Mouse (Mus musculus): ENCODE data around the gene Ubap2l.
A peak's percentile ranks its signal among the peaks of the same experiment; 100 is the strongest.

Gene Ubap2l

GRCm38 (mm10) chr3:90065553-90065952 lies 13.1 kb upstream of the Ubap2l start:
- peak; percentile 49 for DNase-seq

DNA sequence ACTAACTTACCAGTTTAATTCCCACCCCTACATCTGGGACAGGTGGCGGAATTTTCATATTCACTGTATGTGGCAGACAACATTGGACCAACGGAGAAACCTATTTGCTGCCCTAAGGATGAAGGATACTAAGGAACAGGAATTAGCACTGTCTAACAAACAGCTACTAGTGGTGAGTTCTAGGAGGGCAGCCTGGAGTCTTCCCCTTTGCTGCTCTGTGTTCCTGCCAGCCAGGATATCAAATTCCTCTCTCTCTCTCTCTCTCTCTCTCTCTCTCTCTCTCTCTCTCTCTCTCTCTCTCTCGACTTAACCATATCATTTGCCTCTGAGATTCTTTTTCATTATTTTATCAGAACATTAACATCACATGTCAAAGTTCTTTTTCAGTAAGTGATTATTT lies 12.0 kb upstream of the Ubap2l start:
- no peak for DNase-seq

GRCm38 (mm10) chr3:90062539-90062938 lies 10.1 kb upstream of the Ubap2l start:
- no peak for DNase-seq

- no peak for DNase-seq
These were observed 9.1 kb upstream of the Ubap2l start for GRCm38 (mm10) chr3:90061549-90061948.

DNA sequence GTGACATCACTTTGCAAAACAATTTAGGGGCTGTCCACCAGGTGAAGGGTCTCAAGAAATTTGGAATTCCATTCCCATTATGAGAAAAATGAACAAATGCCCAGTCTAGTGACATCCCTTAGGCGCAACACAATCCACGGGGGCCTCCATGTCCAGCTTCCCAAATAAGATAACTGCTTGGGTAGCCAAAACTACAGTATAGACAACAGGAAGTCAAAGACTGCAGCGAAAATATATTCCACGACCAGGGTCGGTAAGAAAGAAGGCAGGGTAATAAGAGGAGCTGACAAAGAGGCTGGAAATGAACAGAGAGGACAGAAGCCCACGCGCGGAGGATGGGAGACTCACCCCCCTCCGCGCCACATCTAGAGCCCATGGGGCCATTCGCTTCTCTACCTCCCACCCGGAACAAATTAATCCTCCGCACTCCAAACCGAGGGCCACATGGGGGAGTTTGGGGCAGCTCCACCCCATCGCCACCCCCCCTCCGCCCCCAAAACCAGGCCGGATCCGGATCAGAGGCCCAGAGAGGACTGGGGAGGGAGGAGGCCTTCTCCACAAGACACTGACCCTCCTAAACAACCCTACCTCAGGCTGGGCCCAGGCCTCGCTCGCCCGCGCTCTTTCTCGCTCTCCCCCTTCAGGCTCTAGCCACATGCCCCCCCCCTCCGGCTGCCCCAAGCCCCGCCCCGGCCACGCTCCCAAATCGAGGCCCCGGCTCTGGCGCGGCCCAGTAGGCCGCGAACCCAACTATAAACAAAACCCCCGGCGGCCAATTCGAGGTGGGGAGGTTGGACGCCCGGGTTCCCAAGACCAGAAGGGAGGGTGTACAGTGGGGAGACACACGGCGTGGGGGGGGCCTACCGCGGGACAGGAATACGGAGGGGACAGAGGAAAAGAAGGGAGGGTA lies 732 bp downstream of the Ubap2l start, which contains the start of gene 4933434E20Rik:
TSS of gene 4933434E20Rik (plus strand) at position 196 of the 910 bp plus-strand sequence.
- DNase-seq: peak; percentile 64

DNA sequence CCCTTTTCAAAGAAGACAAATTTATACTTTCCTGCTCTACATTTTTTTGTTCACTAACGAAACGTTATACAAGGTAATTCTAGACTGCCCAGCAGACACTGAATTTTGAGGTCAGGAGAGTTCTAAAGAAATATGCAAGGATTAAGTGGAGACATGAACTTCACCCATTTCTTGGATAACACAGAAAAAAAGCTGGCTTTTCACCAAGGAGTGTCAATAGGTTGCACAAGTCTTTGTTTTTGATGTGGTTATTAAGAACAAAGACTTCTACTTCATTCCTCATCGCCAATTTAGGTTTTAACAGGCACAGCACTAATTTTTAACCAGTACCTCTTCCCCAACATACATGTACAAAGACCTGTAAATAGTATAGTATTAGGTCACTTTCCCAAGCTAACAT lies 2.7 kb downstream of the Ubap2l start:
- DNase-seq: no peak

DNA sequence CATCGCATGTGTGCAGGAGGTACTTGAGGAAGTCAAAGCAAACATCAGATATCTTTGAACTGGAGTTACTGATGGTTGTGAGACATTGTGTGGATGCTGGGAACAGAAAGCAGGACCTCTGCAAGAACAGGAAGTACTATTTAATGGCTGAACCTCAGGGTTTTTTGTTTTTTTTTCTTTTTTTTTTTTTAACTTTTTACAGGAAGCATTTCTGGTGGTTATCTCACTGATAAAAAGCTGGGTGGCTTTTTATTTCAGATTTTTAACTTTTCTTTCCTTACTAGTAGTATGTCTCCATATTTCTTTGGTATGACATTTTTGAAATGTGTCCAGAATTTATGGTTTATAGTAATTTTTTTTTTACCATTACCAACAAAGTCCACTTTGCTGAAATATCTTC lies 16.2 kb downstream of the Ubap2l start:
- DNase-seq: no peak

DNA sequence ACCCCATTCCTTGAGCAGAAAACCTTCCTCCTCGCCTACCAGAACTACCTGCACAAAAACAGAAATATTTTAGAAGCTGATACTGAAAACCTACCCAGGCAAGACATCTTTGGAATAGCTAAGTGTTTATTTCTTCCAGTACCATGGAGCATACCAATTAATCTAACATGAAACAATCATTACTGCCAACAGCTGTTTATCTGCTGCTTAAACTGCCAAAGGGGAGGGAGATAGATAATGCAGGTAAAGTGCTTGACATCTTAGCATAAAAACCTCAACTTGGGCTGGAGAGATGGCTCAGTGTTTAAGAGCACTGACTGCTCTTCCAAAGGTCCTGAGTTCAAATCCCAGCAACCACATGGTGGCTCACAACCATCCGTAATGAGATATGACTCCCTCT lies 17.8 kb downstream of the Ubap2l start:
- no peak for DNase-seq

DNA sequence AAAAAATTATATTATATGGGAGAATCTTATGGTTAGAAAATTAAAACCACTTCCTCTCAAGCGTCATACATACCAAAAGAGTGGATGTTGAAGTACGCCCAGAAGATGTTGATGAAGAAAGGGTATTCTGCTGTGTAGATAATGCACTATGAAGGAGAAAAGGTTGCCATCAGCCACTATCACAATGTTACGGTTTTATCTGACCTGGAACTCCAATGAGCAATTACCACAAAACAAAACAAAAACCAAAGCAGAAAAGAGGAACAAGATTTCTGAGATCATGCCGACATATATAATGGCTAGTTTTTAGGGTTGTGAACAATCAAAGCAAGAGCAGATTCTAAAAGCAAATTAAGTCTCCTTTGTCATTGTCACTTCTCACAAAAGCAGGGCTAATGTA lies 35.8 kb downstream of the Ubap2l start:
- DNase-seq: no peak

GRCm38 (mm10) chr3:90010291-90010690 lies 42.1 kb downstream of the Ubap2l start:
- DNase-seq: no peak

DNA sequence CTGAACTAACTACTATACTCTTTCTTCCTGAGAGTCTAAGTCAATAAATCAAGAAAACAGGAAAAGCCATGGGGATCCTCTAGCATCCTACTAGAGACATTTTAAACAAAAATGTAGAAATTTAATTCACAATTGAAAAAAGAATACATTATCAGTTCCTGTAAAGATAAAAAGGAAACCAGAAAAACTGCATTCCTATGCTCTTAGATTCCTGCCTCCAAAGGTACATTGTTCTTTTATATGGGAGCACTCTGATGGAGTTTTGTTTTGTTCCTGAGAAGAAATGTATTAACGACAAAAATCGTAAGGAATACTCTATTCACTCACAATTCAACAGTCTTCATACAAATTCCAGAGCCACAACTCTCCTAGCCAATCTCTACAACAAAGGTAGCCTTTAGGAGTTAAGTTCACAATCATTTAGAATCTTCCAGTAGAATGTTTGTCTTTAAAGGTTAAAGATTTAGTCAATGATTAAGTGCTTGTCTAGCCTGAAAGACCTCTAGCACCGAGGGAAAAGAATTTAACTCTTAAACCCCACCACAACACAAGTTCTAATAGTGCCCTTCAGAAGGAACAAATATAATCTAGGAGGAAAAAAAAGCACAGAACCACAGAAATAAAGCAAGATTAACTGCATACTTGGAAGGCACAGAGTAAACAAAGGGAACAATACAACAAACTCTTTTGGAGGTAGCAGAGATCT lies 48.2 kb downstream of the Ubap2l start:
- DNase-seq: no peak

GRCm38 (mm10) chr3:89999830-90000229 lies 52.6 kb downstream of the Ubap2l start:
- no peak for DNase-seq

DNA sequence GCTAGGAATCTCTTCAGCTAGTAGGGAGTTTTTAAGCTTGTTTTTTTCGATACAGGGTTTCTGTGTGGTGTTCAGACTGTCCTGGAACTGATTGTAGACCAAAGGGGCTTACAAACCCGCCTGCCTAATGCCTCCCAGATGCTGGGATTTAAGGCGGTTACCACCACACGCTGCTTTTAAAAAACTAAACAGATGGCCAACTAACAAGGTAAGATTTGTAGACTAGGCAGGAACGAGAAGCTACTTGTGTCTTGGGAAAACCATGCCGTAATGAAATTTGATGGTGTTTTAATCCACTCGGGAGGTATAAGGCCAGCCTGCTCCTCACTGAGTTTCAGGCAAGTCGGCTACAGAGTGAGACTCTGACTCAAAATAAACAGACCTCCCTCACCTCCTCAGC lies 53.3 kb downstream of the Ubap2l start:
- no peak for DNase-seq

GRCm38 (mm10) chr3:89998612-89999054 lies 53.8 kb downstream of the Ubap2l start, which contains the start of gene Hax1:
Hax1 (minus strand) TSS chr3:89998780.
- peak; percentile 94 for DNase-seq

- DNase-seq: peak; percentile 16
These were observed 54.5 kb downstream of the Ubap2l start for GRCm38 (mm10) chr3:89997791-89998495.

DNA sequence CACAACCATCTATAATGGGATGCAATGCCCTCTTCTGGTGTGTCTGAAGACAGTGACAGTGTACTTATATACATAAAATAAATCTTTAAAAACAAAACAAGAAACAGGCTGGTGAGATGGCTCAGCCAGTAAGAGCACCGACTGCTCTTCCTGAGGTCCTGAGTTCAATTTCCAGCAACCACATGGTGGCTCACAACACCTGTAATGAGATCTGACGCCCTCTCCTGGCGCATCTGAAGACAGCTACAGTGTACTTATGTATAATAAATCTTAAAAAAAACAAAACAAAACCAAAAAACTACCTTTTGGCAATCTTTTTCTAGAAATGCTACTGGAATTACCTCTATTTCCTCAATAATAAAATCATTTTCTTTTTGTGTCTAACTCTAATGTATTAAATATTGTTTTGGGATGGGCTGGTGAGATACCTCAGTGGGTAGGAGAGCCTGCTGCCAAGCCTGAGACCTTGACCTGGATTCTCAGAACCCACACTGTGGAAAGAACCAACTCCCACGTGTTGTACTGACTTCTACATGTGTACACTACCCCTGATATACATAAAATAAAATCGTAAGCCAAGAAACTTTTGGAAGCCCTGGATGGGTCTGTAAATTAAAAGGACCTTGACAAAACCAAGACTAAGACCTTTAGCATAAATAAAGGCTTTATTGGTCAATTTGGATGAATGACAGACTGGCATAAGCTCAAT lies 57.5 kb downstream of the Ubap2l start:
- DNase-seq: no peak

DNA sequence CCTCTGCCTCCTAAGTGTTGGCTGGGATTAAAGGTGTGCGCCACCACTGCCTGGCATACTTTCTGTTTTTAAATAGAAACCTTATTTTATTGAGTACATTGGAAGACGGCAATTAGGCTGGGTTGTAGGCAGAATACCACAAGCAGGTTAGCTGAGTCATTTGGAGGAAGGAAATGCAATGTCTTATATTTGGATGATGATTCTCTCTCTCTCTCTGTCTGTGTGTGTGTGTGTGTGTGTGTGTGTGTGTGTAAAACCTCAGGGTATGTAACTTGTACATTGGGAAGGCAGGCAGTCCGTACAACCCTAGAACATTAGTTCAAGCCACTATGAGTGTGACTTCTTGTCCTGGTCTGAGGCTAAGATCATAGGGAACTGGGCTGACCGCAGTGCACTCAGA lies 64.6 kb downstream of the Ubap2l start:
- DNase-seq: no peak

- DNase-seq: no peak
These were observed 65.2 kb downstream of the Ubap2l start for GRCm38 (mm10) chr3:89987211-89987610.

DNA sequence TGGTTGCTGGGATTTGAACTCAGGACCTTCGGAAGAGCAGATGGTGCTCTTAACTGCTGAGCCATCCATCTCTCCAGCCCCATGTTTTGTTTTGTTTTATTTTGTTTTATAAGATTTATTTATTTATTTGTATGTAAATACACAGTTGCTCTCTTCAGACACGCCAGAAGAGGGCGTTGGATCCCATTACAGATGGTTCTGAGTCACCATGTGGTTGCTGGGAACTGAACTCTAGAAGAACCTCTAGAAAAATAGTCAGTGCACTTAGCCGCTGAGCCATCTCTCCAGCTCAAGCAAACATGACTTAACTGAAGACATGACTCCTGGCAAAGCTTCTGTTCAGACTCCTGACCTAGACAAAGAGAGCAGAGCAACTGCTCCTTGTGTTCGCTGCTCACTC lies 70.0 kb downstream of the Ubap2l start:
- no peak for DNase-seq

DNA sequence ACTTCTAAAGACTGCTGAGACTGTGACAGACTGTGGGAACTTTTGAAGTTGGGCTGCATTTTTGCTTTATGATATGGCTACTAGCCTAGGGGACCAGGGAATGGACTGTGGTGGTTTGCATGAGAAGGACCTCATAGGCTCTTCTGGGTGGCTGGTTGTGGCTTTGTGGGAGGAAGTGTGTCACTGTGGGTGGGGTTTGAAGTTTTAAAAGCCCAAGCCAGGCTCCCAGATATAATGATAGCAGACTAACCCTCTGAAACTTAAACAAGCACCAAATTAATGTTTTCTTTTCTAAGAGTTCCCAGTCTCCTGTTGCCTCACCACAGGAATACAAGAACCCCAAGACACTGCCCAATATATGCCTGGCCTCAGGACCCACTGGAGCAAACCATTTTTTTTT lies 75.6 kb downstream of the Ubap2l start:
- DNase-seq: no peak

DNA sequence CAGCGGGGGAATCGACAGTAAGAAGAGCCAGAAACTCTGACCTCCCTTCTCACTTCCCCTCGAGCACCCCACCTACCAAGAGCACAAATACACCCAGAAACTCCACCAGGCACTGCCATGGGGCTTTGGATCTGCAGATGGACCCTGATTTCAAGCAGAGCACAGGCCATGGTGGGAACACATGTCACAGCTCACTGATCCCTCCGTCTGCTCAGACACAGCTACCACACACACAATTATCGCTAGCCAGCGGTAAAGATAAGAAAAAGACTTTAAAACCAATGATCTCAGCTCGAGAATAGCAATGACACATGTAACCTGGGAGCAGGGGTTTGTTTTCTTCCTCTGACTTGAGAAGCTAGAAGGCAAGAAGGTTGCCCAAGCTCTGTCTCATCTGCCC lies 83.9 kb downstream of the Ubap2l start:
- DNase-seq: no peak

GRCm38 (mm10) chr3:89966946-89967345 lies 85.5 kb downstream of the Ubap2l start:
- DNase-seq: no peak

- DNase-seq: no peak
These were observed 86.5 kb downstream of the Ubap2l start for GRCm38 (mm10) chr3:89965972-89966371.
